10 mouse cellular contexts compared by ENCODE assay signal in genomic region chr2:84476131-84476530, GRCm38 (mm10). TPM values are rescaled to one million over a fixed set of nuclear protein-coding genes. Genes with fewer than 3 reads are reported as not detected.
DNase-seq lines count a peak whose midpoint lies in the region; ATAC-seq and TF ChIP-seq lines count a peak whose summit lies in the region.
"Had no signal": no experiment of that assay in that cellular context is flagged by ENCODE, and none has a peak within 500 bp of the region (broad histone marks: within the 10 kb centered on the region; RNA-seq: fewer than 3 reads in every experiment).

No protein-coding gene starts in this region.

- intact Hi-C loops in gastrocnemius, adult 2 months (cut with DNase I): no loop called here

- H3K4me2 ChIP-seq in midbrain, embryonic 15.5 days: 0 out of 2 replicates have a peak overlapping the region, but pooled peaks have one; percentile 1
- no peak overlapping the region for H3K4me2 ChIP-seq in midbrain, embryonic 11.5 days
- H3K4me2 ChIP-seq in intestine, embryonic 15.5 days (replicated peaks): peak overlapping the region; percentile 46

- no peak for TF ChIP-seq CTCF in gastrocnemius, adult 2 months (IDR thresholded peaks at IDR 0.05)
- no peak for TF ChIP-seq CTCF in small intestine, adult 2 months (IDR thresholded peaks at IDR 0.05; ENCODE audit: extremely low read depth, insufficient read length, insufficient replicate concordance, low read depth, low read length)

- no peak for DNase-seq in gastrocnemius, adult 2 months
- no peak for DNase-seq in gastrocnemius, adult 8-10 months (ENCODE audit: low spot score in 2 of 2)
- no peak for DNase-seq in midbrain, embryonic 11.5 days (ENCODE audit: low spot score, missing footprints)
- DNase-seq in ovary, postnatal 10 days (ENCODE audit: low spot score): no peak
- DNase-seq in right cerebral cortex, adult 2 months (ENCODE audit: low spot score in 2 of 2): no peak
- DNase-seq: right cerebral cortex, postnatal 4 days had no signal

- 0 out of 2 replicates have a peak overlapping the region, but pooled peaks have one; percentile 6 for H3K27ac ChIP-seq in gastrocnemius, adult 2 months
- H3K27ac ChIP-seq in midbrain, embryonic 15.5 days: no peak overlapping the region
- no peak overlapping the region for H3K27ac ChIP-seq in midbrain, embryonic 11.5 days (ENCODE audit: low read depth, low read length)
- peak overlapping the region; percentile 62 for H3K27ac ChIP-seq in intestine, embryonic 15.5 days
- peak overlapping the region; percentile 25; the same call in 1 of the 2 replicates for H3K27ac ChIP-seq in small intestine, adult 2 months (ENCODE audit: insufficient read depth, low read depth, low read length)

- H3K4me1 ChIP-seq in midbrain, embryonic 15.5 days: no peaks in the 10 kb centered on the region
- H3K4me1 ChIP-seq in midbrain, embryonic 11.5 days (ENCODE audit: control insufficient read depth, insufficient read depth, low read length): no peaks in the 10 kb centered on the region
- H3K4me1 ChIP-seq in intestine, embryonic 15.5 days (replicated peaks): peaks cover 6% of the 10 kb centered on the region
- no peaks in the 10 kb centered on the region for H3K4me1 ChIP-seq in small intestine, adult 2 months (ENCODE audit: control insufficient read depth, insufficient read depth, insufficient read length, low read length)

- no peaks in the 10 kb centered on the region for H3K9me3 ChIP-seq in midbrain, embryonic 15.5 days
- no peaks in the 10 kb centered on the region for H3K9me3 ChIP-seq in midbrain, embryonic 11.5 days (ENCODE audit: control insufficient read depth, low read length)
- no peaks in the 10 kb centered on the region for H3K9me3 ChIP-seq in intestine, embryonic 15.5 days

- H3K4me3 ChIP-seq in gastrocnemius, adult 2 months: peak overlapping the region; percentile 66
- H3K4me3 ChIP-seq in midbrain, embryonic 15.5 days: no peak overlapping the region
- H3K4me3 ChIP-seq in midbrain, embryonic 11.5 days (ENCODE audit: low read depth, low read length): no peak overlapping the region
- peak overlapping the region; percentile 38 for H3K4me3 ChIP-seq in intestine, embryonic 15.5 days (replicated peaks)
- no peak overlapping the region for H3K4me3 ChIP-seq in small intestine, adult 2 months (ENCODE audit: low read depth, low read length)

- no peak for TF ChIP-seq POLR2A in small intestine, adult 2 months (IDR thresholded peaks at IDR 0.05; ENCODE audit: low read depth, low read length)

- 72% methylated on average over 3 of the region's 3 CpGs for WGBS in midbrain, embryonic 15.5 days
- WGBS in midbrain, embryonic 11.5 days: 53% methylated on average over 3 of the region's 3 CpGs
- WGBS in intestine, embryonic 15.5 days: 30% methylated on average over 2 of the region's 3 CpGs
- 30% methylated on average over 3 of the region's 3 CpGs for WGBS in small intestine, adult 2 months

- ATAC-seq in midbrain, embryonic 15.5 days (replicated peaks): no peak
- ATAC-seq in midbrain, embryonic 11.5 days (ENCODE audit: low FRiP score): no peak
- ATAC-seq in intestine, embryonic 15.5 days: peak; percentile 59
- ATAC-seq: forebrain, embryonic 14.5 days had no signal

- H3K36me3 ChIP-seq in midbrain, embryonic 15.5 days (replicated peaks): no peaks in the 10 kb centered on the region
- H3K36me3 ChIP-seq in midbrain, embryonic 11.5 days (ENCODE audit: control insufficient read depth, insufficient read depth, low read length): no peaks in the 10 kb centered on the region
- H3K36me3 ChIP-seq in intestine, embryonic 15.5 days: no peaks in the 10 kb centered on the region
- H3K36me3 ChIP-seq in small intestine, adult 2 months (ENCODE audit: control insufficient read depth, insufficient read depth, low read length): no peaks in the 10 kb centered on the region

- no peaks in the 10 kb centered on the region for H3K27me3 ChIP-seq in midbrain, embryonic 15.5 days (replicated peaks)
- H3K27me3 ChIP-seq in midbrain, embryonic 11.5 days (ENCODE audit: control insufficient read depth, insufficient read depth, low read length): no peaks in the 10 kb centered on the region
- no peaks in the 10 kb centered on the region for H3K27me3 ChIP-seq in intestine, embryonic 15.5 days (replicated peaks)
- no peaks in the 10 kb centered on the region for H3K27me3 ChIP-seq in small intestine, adult 2 months (ENCODE audit: control insufficient read depth, insufficient read depth, low read length)

- H3K9ac ChIP-seq in midbrain, embryonic 15.5 days: no peak overlapping the region
- no peak overlapping the region for H3K9ac ChIP-seq in midbrain, embryonic 11.5 days (ENCODE audit: low read length)
- peak overlapping the region; percentile 3; the same call in 1 of the 2 replicates for H3K9ac ChIP-seq in intestine, embryonic 15.5 days

RNA-seq across cellular contexts. Expression of gene Tfpi, which starts 0.4 kb away (rescaled TPM):
- total RNA-seq in gastrocnemius, adult 2 months (2021): 1 to 10 TPM; 2.1 to 2.2 TPM
- 1 to 10 TPM; 1.7 to 3.3 (median 2.2) TPM for total RNA-seq in gastrocnemius, adult 8-10 months (2022)
- polyA plus RNA-seq in midbrain, embryonic 15.5 days (2015; fragmentation: Nextera tagmentation; extraction: Ambion mirVana): 17.3 and 19.0 TPM in 2 replicates
- polyA plus RNA-seq in midbrain, embryonic 11.5 days (2014; fragmentation: Nextera tagmentation; extraction: Ambion mirVana): 20.4 and 25.4 TPM in 2 replicates
- polyA plus RNA-seq in intestine, embryonic 15.5 days (2015; fragmentation: Nextera tagmentation; extraction: Ambion mirVana): 40.9 and 46.9 TPM in 2 replicates
- polyA plus RNA-seq in small intestine, adult 2 months (2012; rRNA removed): 0.44 and 0.81 TPM in 2 replicates

RNA-seq across cellular contexts. Expression of gene Calcrl, which starts 50.9 kb away (rescaled TPM):
- total RNA-seq in gastrocnemius, adult 2 months (2021): 10 to 100 TPM; 10.9 to 16.2 TPM
- total RNA-seq in gastrocnemius, adult 8-10 months (2022): 10 to 100 TPM in 2 of 4 experiments, 1 to 10 TPM in 2; 9.7 to 11.1 (median 10.4) TPM
- 8.6 and 9.7 TPM in 2 replicates for polyA plus RNA-seq in midbrain, embryonic 15.5 days (2015; fragmentation: Nextera tagmentation; extraction: Ambion mirVana)
- 16.5 and 20.2 TPM in 2 replicates for polyA plus RNA-seq in midbrain, embryonic 11.5 days (2014; fragmentation: Nextera tagmentation; extraction: Ambion mirVana)
- polyA plus RNA-seq in intestine, embryonic 15.5 days (2015; fragmentation: Nextera tagmentation; extraction: Ambion mirVana): 24.0 and 30.8 TPM in 2 replicates
- 0.37 and 0.81 TPM in 2 replicates for polyA plus RNA-seq in small intestine, adult 2 months (2012; rRNA removed)

Comparison
In these comparisons a context has a peak if more than half of its experiments do, and no peak if none do; other contexts are left out.
1. H3K27ac ChIP-seq: peak in gastrocnemius, adult 2 months (single experiment), intestine, embryonic 15.5 days (single experiment) and small intestine, adult 2 months (single experiment); none in midbrain, embryonic 15.5 days (single experiment) and midbrain, embryonic 11.5 days (single experiment).
2. H3K4me3 ChIP-seq: peak in gastrocnemius, adult 2 months (single experiment) and intestine, embryonic 15.5 days (single experiment); none in midbrain, embryonic 15.5 days (single experiment), midbrain, embryonic 11.5 days (single experiment) and small intestine, adult 2 months (single experiment).
3. RNA of gene Tfpi, which starts 0.4 kb away (polyA plus RNA-seq): 40.9 to 46.9 TPM in intestine, embryonic 15.5 days, 20.4 to 25.4 TPM in midbrain, embryonic 11.5 days and 17.3 to 19.0 TPM in midbrain, embryonic 15.5 days; 0.44 to 0.81 TPM in small intestine, adult 2 months; every median in the first group is over 10 times any median in the second.